Mouse (Mus musculus) kidney, postnatal 0 days (tissue): ENCODE results near the gene Naa35. TPM values are rescaled to one million over a fixed set of nuclear protein-coding genes. Genes with fewer than 3 reads are reported as not detected.

Source experiments
- ATAC-seq: fragments of 200-750 bp; cut with Nextera tagmentation; replicated peaks from 2 replicates; pipeline ENCODE4 v1.8.0; 2017; ENCODE audit warnings: low read depth, moderate number of reproducible peaks, moderate TSS enrichment, moderate library complexity; ENCODE audit not compliant: low FRiP score
- DNase-seq: peaks from one replicate; pipeline ENCODE4 v3.0.0-alpha.2; 2016; ENCODE audit warnings: low spot score
- H3K27ac ChIP-seq: fragments of 300-500 bp; sonication (generic); 2 replicates; pipeline ENCODE4 v1.5.1; 2014; ENCODE audit warnings: mild to moderate bottlenecking
- H3K27me3 ChIP-seq: fragments of 300-500 bp; sonication (generic); 2 replicates; pipeline ENCODE4 v1.6.1; 2014; ENCODE audit warnings: low read length, mixed read lengths; ENCODE audit not compliant: insufficient read depth
- H3K36me3 ChIP-seq: fragments of 300-500 bp; sonication (generic); 2 replicates; pipeline ENCODE4 v1.6.1; 2014; ENCODE audit warnings: low read length, mixed read lengths; ENCODE audit not compliant: insufficient read depth
- H3K4me1 ChIP-seq: fragments of 300-500 bp; sonication (generic); replicated peaks from 2 replicates; pipeline ENCODE4 v1.6.1; 2014; ENCODE audit warnings: antibody characterized with exemption, low read length, mixed read lengths; ENCODE audit not compliant: insufficient read depth
- H3K4me2 ChIP-seq: fragments of 300-500 bp; sonication (generic); 2 replicates; pipeline ENCODE4 v1.6.1; 2014; ENCODE audit warnings: mild to moderate bottlenecking, low read length, moderate library complexity, mixed read lengths
- H3K4me3 ChIP-seq: fragments of 300-500 bp; sonication (generic); replicated peaks from 2 replicates; pipeline ENCODE4 v1.5.1; 2014; ENCODE audit warnings: low read depth, low read length
- H3K9ac ChIP-seq: fragments of 300-500 bp; sonication (generic); 2 replicates; pipeline ENCODE4 v1.6.1; 2014; ENCODE audit warnings: low read depth, low read length
- H3K9me3 ChIP-seq: fragments of 300-500 bp; sonication (generic); replicated peaks from 2 replicates; pipeline ENCODE4 v1.6.1; 2016; ENCODE audit warnings: low read length, inconsistent platforms, mixed read lengths
- CTCF ChIP-seq: IDR thresholded peaks from 2 replicates; pipeline ENCODE4 v1.5.1; 2016; ENCODE audit warnings: antibody characterized with exemption, low read depth, mild to moderate bottlenecking, moderate library complexity
- WGBS: fragments of 180-500 bp; shearing (Covaris S2); extraction: QIAGEN DNeasy Blood & Tissue Kit; methylation state at CpG from one replicate; pipeline ENCODE4 v1.1.7; 2014; 5-methylcytosine and 5-hydroxymethylcytosine counted together
- polyA plus RNA-seq: library from polyadenylated mRNA; unstranded; fragments of >200 nt; fragmentation: Nextera tagmentation; extraction: Ambion mirVana; gene quantifications from 2 replicates; pipeline ENCODE4 v1.2.1, GENCODE M21; 2015

Gene Naa35
- polyA plus RNA-seq, 1 experiment from 2014 or later, result 91.9 TPM

GRCm38 (mm10) chr13:59547091-59547490, 38.0 kb upstream of the Naa35 start:
- ATAC-seq (no peak), DNase-seq (no peak)
- Histone ChIP-seq H3K4me3 (no peak overlapping the region), H3K9me3 (no peaks in the 10 kb centered on the region), H3K27me3 (no peaks in the 10 kb centered on the region), H3K27ac (no peak overlapping the region), H3K4me2 (no peak overlapping the region), H3K4me1 (peaks cover 13% of the 10 kb centered on the region; the same call in 1 of the 2 replicates), H3K9ac (no peak overlapping the region), H3K36me3 (no peaks in the 10 kb centered on the region)
- 66% methylated on average over 2 of the region's 2 CpGs for WGBS
- no peak for TF ChIP-seq CTCF

- no peaks in the 10 kb centered on the region for H3K9me3 ChIP-seq
- DNase-seq (peak; percentile 68), ATAC-seq (no peak)
- H3K27ac ChIP-seq, result no peak overlapping the region; the same call in 1 of the 2 replicates
- no peak overlapping the region for H3K4me2 ChIP-seq
- H3K4me1 ChIP-seq, result peaks cover 13% of the 10 kb centered on the region; the same call in 1 of the 2 replicates
- no peak overlapping the region for H3K9ac ChIP-seq
- H3K36me3 ChIP-seq, result no peaks in the 10 kb centered on the region
- H3K4me3 ChIP-seq, result no peak overlapping the region
- WGBS, result 47% methylated on average over 4 of the region's 4 CpGs
- H3K27me3 ChIP-seq, result no peaks in the 10 kb centered on the region
- TF ChIP-seq CTCF, result no peak
Measured at GRCm38 (mm10) chr13:59547716-59548115, 37.3 kb upstream of the Naa35 start.

- Histone ChIP-seq H3K9ac (no peak overlapping the region), H3K4me2 (no peak overlapping the region), H3K4me1 (peaks cover 13% of the 10 kb centered on the region; the same call in 1 of the 2 replicates), H3K27me3 (no peaks in the 10 kb centered on the region), H3K4me3 (no peak overlapping the region), H3K9me3 (no peaks in the 10 kb centered on the region), H3K36me3 (no peaks in the 10 kb centered on the region), H3K27ac (no peak overlapping the region)
- ATAC-seq (no peak), DNase-seq (no peak)
- no peak for TF ChIP-seq CTCF
- 31% methylated on average over 1 of the region's 1 CpGs for WGBS
Measured at GRCm38 (mm10) chr13:59549318-59549798, 35.7 kb upstream of the Naa35 start.

- Histone ChIP-seq H3K27ac (no peak overlapping the region), H3K9ac (no peak overlapping the region), H3K4me2 (no peak overlapping the region), H3K27me3 (no peaks in the 10 kb centered on the region), H3K9me3 (no peaks in the 10 kb centered on the region), H3K4me3 (no peak overlapping the region), H3K36me3 (no peaks in the 10 kb centered on the region), H3K4me1 (peaks cover 9% of the 10 kb centered on the region; the same call in 1 of the 2 replicates)
- no peak for ATAC-seq
- 92% methylated on average over 5 of the region's 5 CpGs for WGBS
- no peak for TF ChIP-seq CTCF
- DNase-seq, result no peak
Measured at GRCm38 (mm10) chr13:59552286-59552685, 32.8 kb upstream of the Naa35 start.

GRCm38 (mm10) chr13:59552751-59553150, 32.3 kb upstream of the Naa35 start:
- H3K4me1 ChIP-seq, result peaks cover 12% of the 10 kb centered on the region; the same call in 1 of the 2 replicates
- no peak overlapping the region for H3K4me2 ChIP-seq
- H3K9ac ChIP-seq, result no peak overlapping the region
- no peaks in the 10 kb centered on the region for H3K27me3 ChIP-seq
- H3K4me3 ChIP-seq, result no peak overlapping the region
- no peaks in the 10 kb centered on the region for H3K9me3 ChIP-seq
- ATAC-seq (no peak), DNase-seq (no peak)
- WGBS, result 72% methylated on average over 2 of the region's 2 CpGs
- no peaks in the 10 kb centered on the region for H3K36me3 ChIP-seq
- no peak for TF ChIP-seq CTCF
- no peak overlapping the region for H3K27ac ChIP-seq

- no peaks in the 10 kb centered on the region for H3K9me3 ChIP-seq
- no peak overlapping the region for H3K9ac ChIP-seq
- no peaks in the 10 kb centered on the region for H3K36me3 ChIP-seq
- ATAC-seq (no peak), DNase-seq (no peak)
- H3K4me3 ChIP-seq, result no peak overlapping the region
- peaks cover 12% of the 10 kb centered on the region; the same call in 1 of the 2 replicates for H3K4me1 ChIP-seq
- no peak for TF ChIP-seq CTCF
- H3K27ac ChIP-seq, result no peak overlapping the region
- H3K27me3 ChIP-seq, result no peaks in the 10 kb centered on the region
- WGBS, result 58% methylated on average over 17 of the region's 17 CpGs
- peak overlapping the region; percentile 83 for H3K4me2 ChIP-seq
Measured at GRCm38 (mm10) chr13:59554772-59555505, 30.1 kb upstream of the Naa35 start.
